Mouse (Mus musculus) liver, postnatal 0 days (tissue): Measurements from ENCODE around the gene Gm20388.

Experiments used
- CTCF ChIP-seq: sonication (generic); IDR thresholded peaks from 2 replicates; pipeline ENCODE4 v1.5.1; 2016; ENCODE audit warnings: antibody characterized with exemption, low read depth
- EP300 ChIP-seq: IDR thresholded peaks from 2 replicates; pipeline ENCODE4 v1.6.1; 2016; ENCODE audit warnings: antibody characterized with exemption, low read depth, mild to moderate bottlenecking

GRCm38 (mm10) chr8:123899366-123899765, 3988.7 kb downstream of the Gm20388 start:
- TF ChIP-seq CTCF (no peak), EP300 (no peak)
